Mouse (Mus musculus) right cerebral cortex, postnatal 36 days (tissue): ENCODE results near the gene Rab11fip4.

ENCODE experiments used
- DNase-seq, 2 experiments: peaks; one replicate each; pipeline ENCODE4 v3.0.0; 2022; ENCODE audit warnings: low spot score in 2 of 2, mixed read lengths in 1 of 2

The Rab11fip4 gene

GRCm38 (mm10) chr11:79736232-79737006 lies 145.4 kb downstream of the Rab11fip4 start:
- no peak for DNase-seq

GRCm38 (mm10) chr11:79737126-79737697 lies 146.2 kb downstream of the Rab11fip4 start:
- DNase-seq: no peak

GRCm38 (mm10) chr11:79737865-79738502 lies 147.0 kb downstream of the Rab11fip4 start:
- DNase-seq: no peak

GRCm38 (mm10) chr11:79738725-79739558 lies 147.9 kb downstream of the Rab11fip4 start:
- DNase-seq: no peak

GRCm38 (mm10) chr11:79740740-79741512 lies 149.9 kb downstream of the Rab11fip4 start:
- no peak for DNase-seq

- DNase-seq: no peak
Observed at GRCm38 (mm10) chr11:79746552-79747102, 155.6 kb downstream of the Rab11fip4 start.
